27 mouse cellular contexts compared by ENCODE assay signal in the genomic region with DNA sequence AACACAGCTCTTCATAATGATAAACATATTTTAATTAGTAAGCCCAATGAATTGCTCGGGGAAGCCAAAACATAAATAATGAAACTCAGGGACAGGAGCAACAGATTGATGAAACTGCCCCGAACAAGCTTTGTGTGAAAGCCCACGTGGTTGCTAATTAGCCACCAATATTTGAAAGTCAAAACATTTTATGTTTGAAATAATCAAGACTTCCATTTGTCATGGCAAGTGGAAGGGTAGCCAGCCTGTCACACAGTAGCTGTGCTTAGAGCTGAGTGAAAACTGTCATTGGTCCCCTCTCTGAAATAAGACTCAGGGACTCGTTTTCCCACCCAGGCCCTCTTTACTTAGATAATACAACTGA. TPM values are rescaled to one million over a fixed set of nuclear protein-coding genes. Genes with fewer than 3 reads are reported as not detected.
DNase-seq lines count a peak whose midpoint lies in the region; ATAC-seq and TF ChIP-seq lines count a peak whose summit lies in the region.
"Had no signal": no experiment of that assay in that cellular context is flagged by ENCODE, and none has a peak within 500 bp of the region (broad histone marks: within the 10 kb centered on the region; RNA-seq: fewer than 3 reads in every experiment).

No protein-coding gene starts in this region.

- no peak overlapping the region for H3K27ac ChIP-seq in forebrain, embryonic 13.5 days
- no peak overlapping the region for H3K27ac ChIP-seq in forebrain, embryonic 10.5 days
- H3K27ac ChIP-seq in gastrocnemius, adult 2 months = peak overlapping the region; percentile 84
- H3K27ac ChIP-seq in forebrain, postnatal 0 days (ENCODE audit: low read depth, low read length) = no peak overlapping the region
- H3K27ac ChIP-seq: embryonic facial prominence, embryonic 12.5 days; embryonic facial prominence, embryonic 15.5 days; heart, embryonic 10.5 days; heart, embryonic 13.5 days; hindbrain, embryonic 14.5 days; hindbrain, postnatal 0 days had no signal

- H3K4me3 ChIP-seq in forebrain, embryonic 13.5 days = no peak overlapping the region
- H3K4me3 ChIP-seq in forebrain, embryonic 10.5 days = no peak overlapping the region
- H3K4me3 ChIP-seq in gastrocnemius, adult 2 months = no peak overlapping the region
- no peak overlapping the region for H3K4me3 ChIP-seq in forebrain, postnatal 0 days (ENCODE audit: low read depth, low read length)
- H3K4me3 ChIP-seq: embryonic facial prominence, embryonic 12.5 days; embryonic facial prominence, embryonic 15.5 days; heart, embryonic 10.5 days; heart, embryonic 13.5 days had no signal

- H3K9me3 ChIP-seq in forebrain, embryonic 13.5 days (replicated peaks) = no peaks in the 10 kb centered on the region
- H3K9me3 ChIP-seq in forebrain, embryonic 10.5 days = no peaks in the 10 kb centered on the region
- no peaks in the 10 kb centered on the region for H3K9me3 ChIP-seq in forebrain, postnatal 0 days (ENCODE audit: low read length)
- H3K9me3 ChIP-seq: embryonic facial prominence, embryonic 12.5 days; embryonic facial prominence, embryonic 15.5 days; heart, embryonic 10.5 days; heart, embryonic 13.5 days had no signal

- no peak overlapping the region for H3K9ac ChIP-seq in forebrain, embryonic 13.5 days
- H3K9ac ChIP-seq in forebrain, postnatal 0 days = no peak overlapping the region
- H3K9ac ChIP-seq: embryonic facial prominence, embryonic 12.5 days; embryonic facial prominence, embryonic 15.5 days; heart, embryonic 13.5 days; hindbrain, embryonic 14.5 days had no signal

- 72% methylated on average over 4 of the region's 4 CpGs for WGBS in forebrain, embryonic 13.5 days
- 87% methylated on average over 4 of the region's 4 CpGs for WGBS in forebrain, embryonic 10.5 days
- WGBS in forebrain, postnatal 0 days = 41% methylated on average over 4 of the region's 4 CpGs

- no peaks in the 10 kb centered on the region for H3K4me1 ChIP-seq in forebrain, embryonic 13.5 days
- H3K4me1 ChIP-seq in forebrain, embryonic 10.5 days = peaks cover 19% of the 10 kb centered on the region
- H3K4me1 ChIP-seq in forebrain, postnatal 0 days (ENCODE audit: insufficient read depth) = no peaks in the 10 kb centered on the region
- H3K4me1 ChIP-seq: heart, embryonic 10.5 days; heart, embryonic 13.5 days had no signal

- H3K4me2 ChIP-seq in forebrain, embryonic 13.5 days = no peak overlapping the region
- no peak overlapping the region for H3K4me2 ChIP-seq in forebrain, postnatal 0 days (ENCODE audit: low read depth)
- H3K4me2 ChIP-seq: embryonic facial prominence, embryonic 12.5 days; embryonic facial prominence, embryonic 15.5 days; heart, embryonic 13.5 days; hindbrain, embryonic 14.5 days had no signal

- no peak for DNase-seq in forebrain, embryonic 10.5 days (ENCODE audit: extremely low spot score, low spot score)
- no peak for DNase-seq in gastrocnemius, adult 2 months
- no peak for DNase-seq in gastrocnemius, adult 8-10 months (ENCODE audit: low spot score in 2 of 2)
- peak; percentile 41 for DNase-seq in brain, embryonic 14.5 days (ENCODE audit: low read depth)
- DNase-seq in forebrain, postnatal 0 days = no peak
- DNase-seq in heart, adult 9 months (ENCODE audit: low spot score in 2 of 2) = no peak
- DNase-seq: adrenal gland, adult 8-10 months; adrenal gland, postnatal 25 days; cerebellum, adult 11 months; cerebellum, adult 2 months; cerebellum, adult 9-11 months; cerebellum, postnatal 25 days; heart, adult 18-20 months; heart, postnatal 14 days; heart, postnatal 4 days had no signal

- intact Hi-C loops in gastrocnemius, adult 2 months (cut with DNase I) = no loop called here

- no peaks in the 10 kb centered on the region for H3K27me3 ChIP-seq in forebrain, embryonic 13.5 days
- no peaks in the 10 kb centered on the region for H3K27me3 ChIP-seq in forebrain, embryonic 10.5 days (ENCODE audit: poor library complexity, severe bottlenecking)
- H3K27me3 ChIP-seq in forebrain, postnatal 0 days (ENCODE audit: insufficient read depth, low read length) = no peaks in the 10 kb centered on the region
- H3K27me3 ChIP-seq: embryonic facial prominence, embryonic 12.5 days; embryonic facial prominence, embryonic 15.5 days had no signal

- no peak for TF ChIP-seq CTCF in gastrocnemius, adult 2 months (IDR thresholded peaks at IDR 0.05)
- no peak for TF ChIP-seq CTCF in brain, embryonic 14.5 days (IDR thresholded peaks at IDR 0.05; ENCODE audit: borderline replicate concordance, extremely low read depth, insufficient read depth, insufficient read length)
- TF ChIP-seq CTCF in forebrain, postnatal 0 days (IDR thresholded peaks at IDR 0.05; ENCODE audit: low read depth) = no peak

- H3K36me3 ChIP-seq in forebrain, embryonic 13.5 days (ENCODE audit: poor library complexity, severe bottlenecking) = no peaks in the 10 kb centered on the region
- no peaks in the 10 kb centered on the region for H3K36me3 ChIP-seq in forebrain, embryonic 10.5 days (replicated peaks)
- no peaks in the 10 kb centered on the region for H3K36me3 ChIP-seq in forebrain, postnatal 0 days (ENCODE audit: insufficient read depth)
- H3K36me3 ChIP-seq: embryonic facial prominence, embryonic 12.5 days; embryonic facial prominence, embryonic 15.5 days; heart, embryonic 10.5 days; heart, embryonic 13.5 days had no signal

- no peak for TF ChIP-seq POLR2A in brain, embryonic 14.5 days (IDR thresholded peaks at IDR 0.05; ENCODE audit: borderline replicate concordance, extremely low read depth, insufficient read depth, insufficient read length, poor library complexity, severe bottlenecking)

- ATAC-seq in forebrain, embryonic 13.5 days = peak; percentile 30; the same call in 1 of the 2 replicates
- ATAC-seq in forebrain, postnatal 0 days = peak; percentile 27; the same call in 1 of the 2 replicates
- ATAC-seq: activated CD4-positive, CD25-positive, alpha-beta regulatory T cell, adult 4 months; hindbrain, postnatal 0 days; inflammation-experienced regulatory T-cells, adult 6 months; intestine, embryonic 16.5 days had no signal

RNA-seq across cellular contexts. Expression of gene Aox2, which starts 3.5 kb away (rescaled TPM):
- 0.06 TPM in 1 of 2 replicates, not detected in the other for polyA plus RNA-seq in forebrain, embryonic 13.5 days (2015; fragmentation: Nextera tagmentation; extraction: Ambion mirVana)
- polyA plus RNA-seq in forebrain, embryonic 10.5 days (2016; fragmentation: Nextera tagmentation; extraction: Ambion mirVana) = 0.05 TPM in 1 of 2 replicates, not detected in the other
- under 1 TPM; 0.10 to 0.11 TPM for total RNA-seq in gastrocnemius, adult 2 months (2021)
- under 1 TPM; 0.04 to 0.24 (median 0.08) TPM for total RNA-seq in gastrocnemius, adult 8-10 months (2022)
- 0.01 and 0.04 TPM in 2 replicates for polyA plus RNA-seq in brain, embryonic 14.5 days (2012; rRNA removed)
- 0.05 TPM in 1 of 2 replicates, not detected in the other for total RNA-seq in forebrain, postnatal 0 days (2014; rRNA removed)
- not detected in 2 replicates for polyA plus RNA-seq in forebrain, postnatal 0 days (2015; fragmentation: Nextera tagmentation; extraction: Ambion mirVana)
- total RNA-seq: gastrocnemius, postnatal 25 days; hindbrain, postnatal 0 days had no signal
- polyA plus RNA-seq: gonadal fat pad, adult 2 months; heart, embryonic 13.5 days; inflammation-experienced regulatory T-cells, adult 6 months had no signal
